Mouse (Mus musculus) adrenal gland (tissue): Measurements from ENCODE around the gene Serpini1.
"Not testable (repeated sequence)": the region's sequence is repeated elsewhere in the genome, so short reads cannot be mapped to it uniquely, and the experiment has no call there.

Experiments
- intact Hi-C: fragments of 180-260 bp; cut with DNase I; formaldehyde crosslinking; loops from one replicate; pipeline ENCODE4 v1.15.1; 2025

Serpini1 gene

DNA sequence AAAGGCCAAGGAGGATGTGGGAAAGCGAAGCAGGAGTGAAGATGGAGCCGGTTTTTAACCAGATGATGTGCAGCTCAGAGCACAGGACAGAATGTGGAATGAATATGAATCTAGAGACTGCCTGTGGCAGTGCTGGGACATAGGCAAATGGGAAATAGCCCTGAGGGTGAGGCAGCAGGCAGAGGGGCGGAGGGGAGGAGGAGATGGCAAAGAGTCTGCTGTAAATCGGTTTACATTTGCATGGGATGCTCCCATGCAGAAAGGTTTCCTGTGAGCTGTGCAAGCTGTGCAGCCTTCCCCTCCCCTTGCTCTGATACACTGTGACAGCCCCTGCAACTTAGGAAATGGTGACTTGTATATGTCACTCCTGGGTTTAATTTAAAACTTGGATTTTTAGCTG is 76.3 kb downstream of the Serpini1 start:
- intact Hi-C loops: no loop called here

DNA sequence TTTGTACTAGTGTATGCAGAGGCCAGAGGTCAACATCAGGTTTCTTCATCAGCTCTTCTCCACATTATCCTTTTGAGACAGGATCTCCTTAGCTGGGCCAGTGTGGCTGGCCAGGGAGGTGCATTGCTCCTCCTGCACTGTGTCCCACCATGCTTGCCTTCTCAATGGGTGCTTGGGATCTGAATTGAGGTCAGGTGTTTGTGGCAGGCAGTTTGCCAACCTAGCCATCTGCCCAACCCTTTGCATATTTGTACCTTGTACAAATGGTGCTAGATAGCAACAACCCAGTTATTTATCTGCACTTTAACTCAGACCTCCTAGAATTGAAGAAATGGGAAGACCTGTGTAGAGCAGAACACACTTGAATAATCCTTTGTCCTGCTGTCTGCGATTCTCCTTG is 78.3 kb downstream of the Serpini1 start:
- intact Hi-C loops: no loop called here

DNA sequence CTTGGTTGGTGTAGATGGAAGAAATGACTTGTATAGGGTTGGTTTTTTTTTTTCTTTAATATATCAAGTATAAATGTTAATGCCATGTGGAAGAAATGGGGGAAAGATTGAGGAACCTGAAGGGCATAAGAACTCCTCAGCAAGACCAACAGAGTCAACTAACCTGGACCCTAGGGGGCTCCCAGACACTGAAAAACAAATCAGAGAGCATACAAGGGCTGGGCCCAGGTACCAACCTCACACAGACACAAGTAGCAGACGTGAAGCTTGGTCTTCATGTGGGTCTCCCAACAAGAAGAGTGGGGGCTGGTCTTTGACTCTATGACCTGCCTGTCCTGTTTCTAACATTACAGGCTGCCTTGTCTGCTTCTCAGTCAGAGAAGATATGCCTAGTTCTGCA is 82.2 kb downstream of the Serpini1 start:
- intact Hi-C loops: no loop called here

DNA sequence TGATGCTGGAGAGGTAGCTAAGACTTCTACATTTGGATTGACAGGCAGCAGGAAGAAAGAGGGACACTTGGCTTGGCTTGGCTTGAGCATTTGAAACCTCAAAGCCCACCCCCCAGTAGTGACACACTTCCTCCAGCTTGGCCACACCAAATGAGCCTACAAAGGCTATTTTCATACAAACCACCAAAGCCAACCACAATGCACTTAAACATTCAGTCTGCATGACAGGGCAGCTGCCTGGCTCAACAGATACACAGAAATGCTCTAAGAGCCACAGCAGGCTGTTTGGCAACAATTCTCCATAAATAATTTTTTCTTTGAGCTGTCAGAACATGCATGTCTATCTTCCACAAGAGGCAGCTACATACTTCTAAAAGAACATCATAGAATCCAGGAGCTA is 90.2 kb downstream of the Serpini1 start:
- intact Hi-C loops: no loop called here

DNA sequence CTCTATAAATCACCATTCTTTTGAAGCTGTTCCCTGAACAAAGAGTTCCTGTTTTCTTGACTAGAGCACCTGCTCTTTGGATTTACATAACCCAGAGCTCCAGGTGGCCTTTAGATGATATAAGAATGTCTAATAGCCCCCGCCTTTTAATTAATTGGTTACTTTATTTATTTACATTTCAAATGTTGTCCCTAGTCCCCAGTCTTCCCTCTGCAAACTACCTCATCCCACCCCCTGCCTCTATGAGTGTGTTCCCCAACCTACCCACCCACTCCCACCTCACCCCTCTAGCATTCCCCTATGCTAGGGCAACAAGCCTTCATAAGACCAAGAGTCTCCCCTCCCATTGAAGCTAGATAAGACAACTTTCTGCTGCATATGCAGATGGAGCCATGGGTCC is 90.9 kb downstream of the Serpini1 start:
- intact Hi-C loops: no loop called here

DNA sequence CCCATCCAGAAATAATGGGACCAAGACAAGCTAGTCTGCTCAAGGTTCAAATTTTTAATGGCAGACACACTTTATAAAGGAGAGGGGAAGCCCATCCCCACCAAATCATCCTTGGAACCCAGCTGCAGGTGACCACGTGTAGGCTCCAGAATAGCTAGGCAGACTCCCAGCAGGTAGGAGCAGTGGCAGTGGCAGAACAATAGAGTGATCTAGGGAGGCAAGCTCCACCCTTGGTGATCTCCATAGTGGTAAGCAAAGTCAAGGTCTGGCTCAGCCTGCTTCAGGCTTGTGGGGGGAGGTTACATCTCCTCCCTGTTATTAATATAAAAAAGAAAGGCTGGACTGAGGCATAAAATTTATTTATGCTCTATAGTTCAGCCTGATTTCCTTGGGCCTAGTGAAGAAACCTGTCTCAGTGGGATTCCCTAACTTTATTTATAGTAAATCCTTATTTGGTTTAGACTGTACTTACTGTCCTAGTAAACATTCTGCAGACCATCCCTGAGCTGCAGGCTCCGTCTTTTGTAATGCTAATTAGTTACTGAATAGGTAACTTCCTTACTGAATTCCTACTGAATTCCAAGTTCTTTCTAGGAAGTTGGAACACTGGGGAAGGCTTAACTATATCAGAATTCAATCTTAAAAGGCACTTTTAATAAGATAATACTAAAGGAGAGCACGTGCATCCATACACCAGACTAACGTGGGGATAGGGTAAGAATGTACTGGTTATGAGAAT is 93.2 kb downstream of the Serpini1 start:
- intact Hi-C loops: not testable (repeated sequence)

DNA sequence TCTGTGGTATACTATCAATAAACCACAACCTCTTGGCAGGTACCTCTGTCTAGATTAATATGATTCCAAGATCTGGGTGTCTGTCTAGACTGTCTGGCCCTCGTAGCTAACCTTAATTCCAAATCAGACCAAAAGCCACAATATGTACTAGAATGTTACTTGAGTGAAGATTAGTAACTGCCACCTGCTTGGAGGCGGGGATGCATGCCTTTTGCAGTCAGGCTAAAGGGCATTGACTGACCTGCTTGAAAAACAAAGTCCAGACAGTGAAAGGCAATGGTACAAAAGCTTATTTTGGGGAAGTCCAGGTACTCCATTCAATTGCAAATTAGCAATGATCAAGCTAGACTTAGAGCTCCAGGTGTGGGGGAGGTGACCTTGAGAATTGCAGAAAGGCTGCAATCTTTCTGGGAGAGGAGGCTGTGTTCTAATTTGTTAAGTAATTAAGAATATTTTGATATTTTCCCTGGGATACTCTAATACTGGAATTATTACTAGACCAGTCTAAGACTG is 94.3 kb downstream of the Serpini1 start:
- intact Hi-C loops: no loop called here

DNA sequence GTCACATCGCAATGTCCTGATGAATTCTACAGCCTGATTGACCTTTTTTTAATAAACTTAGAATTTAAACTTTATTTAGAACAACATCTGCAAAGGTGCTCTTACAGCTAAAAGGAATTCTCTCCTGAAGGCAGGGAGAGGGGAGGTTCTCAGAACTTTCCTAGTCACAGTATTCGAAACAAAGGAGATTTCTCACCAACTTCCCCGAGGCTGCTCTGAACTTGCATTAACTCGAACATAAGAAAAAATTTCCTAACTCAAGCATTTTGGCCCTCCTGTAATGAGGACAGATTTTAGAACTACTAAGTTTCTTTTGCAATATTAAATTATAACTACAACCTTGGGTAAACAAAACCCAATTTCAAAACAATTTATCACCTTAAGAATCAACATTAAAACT is 96.6 kb downstream of the Serpini1 start:
- intact Hi-C loops: not testable (repeated sequence)

DNA sequence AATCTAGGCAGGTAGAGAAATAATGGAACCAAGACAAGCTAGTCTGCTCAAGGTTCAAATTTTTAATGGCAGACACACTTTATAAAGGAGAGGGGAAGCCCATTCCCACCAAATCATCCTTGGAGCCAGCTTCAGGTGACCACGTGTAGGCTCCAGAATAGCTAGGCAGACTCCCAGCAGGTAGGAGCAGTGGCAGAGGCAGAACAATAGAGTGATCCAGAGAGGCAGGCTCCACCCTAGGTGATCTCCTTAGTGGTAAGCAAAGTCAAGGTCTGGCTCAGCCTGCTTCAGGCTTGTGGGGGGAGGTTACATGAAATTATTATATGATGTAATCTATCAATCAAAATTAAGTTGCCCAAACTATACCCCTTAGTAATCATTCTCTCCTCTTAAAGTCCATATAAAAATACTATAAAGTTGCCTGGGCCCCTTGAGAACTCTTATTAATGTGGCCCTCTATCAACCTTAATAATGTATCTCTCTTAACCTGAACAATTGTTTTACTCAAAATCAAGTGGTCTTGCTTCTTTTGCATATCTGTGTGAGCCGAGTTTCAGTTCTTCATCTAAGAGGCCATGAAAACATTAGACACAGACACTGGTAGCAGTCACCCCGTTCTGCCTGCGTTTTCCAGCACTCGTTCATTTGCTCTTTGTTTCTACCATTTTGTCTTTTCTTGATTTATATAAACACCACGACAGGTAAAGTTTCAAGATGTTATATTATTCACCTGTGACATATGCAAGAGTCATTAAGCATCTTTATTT is 98.4 kb downstream of the Serpini1 start:
- intact Hi-C loops: no loop called here

DNA sequence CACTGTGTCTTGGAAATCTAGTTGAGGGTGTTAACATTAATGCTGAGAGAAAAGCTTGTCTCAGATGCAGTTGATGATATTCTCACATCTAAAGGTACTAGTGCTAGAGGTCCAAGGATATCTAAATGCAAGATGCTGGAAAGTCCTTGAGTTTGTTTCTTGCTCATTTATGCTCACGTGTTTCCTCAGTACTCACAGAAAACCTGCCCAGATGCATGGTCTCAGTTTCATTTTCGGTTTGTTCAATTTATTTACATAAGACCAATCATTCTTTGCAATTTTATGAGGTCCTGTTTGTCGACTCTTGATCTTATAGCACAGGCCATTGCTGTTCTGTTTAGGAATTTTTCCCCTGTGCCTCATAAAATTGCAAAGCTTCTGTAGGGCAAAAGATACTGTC is 109.6 kb downstream of the Serpini1 start:
- intact Hi-C loops: no loop called here

DNA sequence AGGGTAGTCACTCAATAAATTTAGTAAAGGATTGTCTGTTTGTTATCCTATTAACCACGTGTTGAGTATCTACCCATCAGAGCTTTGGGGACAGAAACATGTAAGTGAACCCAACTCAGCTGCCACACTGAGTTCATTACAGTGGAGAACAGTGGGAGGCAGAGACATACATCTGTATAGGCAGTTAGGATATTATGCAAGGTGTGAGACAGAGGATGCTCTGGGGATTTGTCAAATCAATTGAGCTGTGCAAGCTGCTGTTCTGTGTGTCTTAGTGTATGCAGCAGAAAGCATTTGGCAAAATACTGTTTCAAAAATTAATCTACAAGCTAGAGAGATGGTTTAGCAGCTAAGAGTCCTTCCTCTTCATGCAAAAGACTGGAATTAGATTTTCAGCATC is 113.1 kb downstream of the Serpini1 start:
- intact Hi-C loops: no loop called here

DNA sequence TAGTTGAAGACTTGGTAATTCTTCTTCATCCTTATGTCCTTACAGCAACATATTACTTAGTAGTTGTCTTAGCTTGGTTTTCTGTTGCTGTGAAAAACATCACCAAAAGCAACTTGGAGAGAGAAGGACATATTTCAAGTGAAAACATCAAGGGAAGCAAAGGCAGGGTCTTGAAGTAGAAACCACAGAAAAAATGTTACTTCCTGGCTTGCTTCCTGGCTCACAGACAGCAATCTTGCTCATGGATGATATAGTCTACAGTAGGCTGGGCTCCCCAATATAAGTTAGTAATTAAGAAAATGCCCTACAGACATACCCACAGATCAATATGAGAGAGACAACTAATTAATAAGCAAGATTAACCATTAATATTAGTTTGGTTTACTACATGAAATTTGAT is 125.5 kb downstream of the Serpini1 start:
- intact Hi-C loops: no loop called here

DNA sequence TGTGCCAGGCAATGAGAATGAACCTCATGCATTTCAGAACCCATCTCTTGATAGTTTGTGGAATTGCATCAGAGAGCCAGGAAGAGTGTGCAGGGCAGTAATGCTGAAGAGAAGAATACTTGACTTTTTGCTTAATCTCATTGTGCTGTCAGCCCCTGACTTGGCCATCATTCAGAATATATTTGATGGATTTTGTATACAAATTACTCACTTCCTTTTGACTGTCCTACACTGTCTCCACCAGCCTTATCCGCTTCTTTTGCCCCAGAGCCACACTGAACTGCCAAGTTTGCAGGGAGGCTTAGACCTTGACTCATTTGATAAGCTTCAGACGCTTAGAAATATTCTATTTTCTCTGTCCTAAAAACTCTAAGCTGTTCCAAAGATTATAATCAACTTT is 129.4 kb downstream of the Serpini1 start:
- intact Hi-C loops: no loop called here

DNA sequence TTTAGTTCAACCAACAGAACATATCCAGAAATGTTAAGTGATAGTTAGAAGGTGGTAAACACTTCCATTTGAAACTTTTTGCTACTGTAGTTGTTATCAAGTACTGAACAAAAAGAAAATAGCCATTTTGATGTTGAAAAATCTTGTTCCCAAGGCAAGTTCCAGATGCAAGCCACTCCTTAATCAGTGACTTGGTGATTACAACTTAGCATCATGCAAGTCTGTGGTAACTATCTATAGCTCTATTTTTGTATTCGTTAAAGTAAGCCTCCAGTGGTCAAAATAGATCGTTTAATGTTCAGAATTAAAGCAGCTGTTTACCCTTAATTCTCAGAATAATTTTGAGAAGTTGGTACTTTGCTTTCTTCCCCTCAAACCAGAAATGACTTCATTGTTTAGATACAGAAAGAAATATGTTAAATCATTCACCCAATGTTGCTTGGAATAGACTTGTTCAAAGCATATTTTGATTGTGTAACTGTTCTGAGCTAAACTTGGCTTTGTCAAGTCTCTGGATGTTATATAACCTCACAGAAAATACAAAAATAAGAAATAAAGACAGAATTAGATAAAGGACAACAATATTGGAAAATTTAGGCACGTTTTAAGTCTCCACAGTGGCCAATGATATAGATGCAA is 130.0 kb downstream of the Serpini1 start:
- intact Hi-C loops: no loop called here

DNA sequence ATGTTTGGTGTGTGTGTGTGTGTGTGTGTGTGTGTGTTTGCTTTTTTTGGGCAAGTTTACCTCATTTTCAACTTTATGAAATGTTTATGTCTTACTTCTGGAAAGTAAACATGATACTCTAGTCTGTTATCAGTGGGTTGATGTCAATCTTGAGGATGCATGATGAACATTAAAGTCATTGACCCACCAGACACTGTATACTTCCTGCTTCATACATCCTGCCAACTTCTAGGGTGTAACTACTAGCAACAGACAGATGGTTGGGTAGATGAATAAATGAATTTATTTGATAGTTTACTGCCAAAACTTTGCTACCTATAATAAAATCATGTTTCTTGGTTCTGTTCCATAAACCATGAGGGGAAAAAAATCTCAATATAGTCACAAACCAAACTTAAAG is 133.0 kb downstream of the Serpini1 start:
- intact Hi-C loops: no loop called here

DNA sequence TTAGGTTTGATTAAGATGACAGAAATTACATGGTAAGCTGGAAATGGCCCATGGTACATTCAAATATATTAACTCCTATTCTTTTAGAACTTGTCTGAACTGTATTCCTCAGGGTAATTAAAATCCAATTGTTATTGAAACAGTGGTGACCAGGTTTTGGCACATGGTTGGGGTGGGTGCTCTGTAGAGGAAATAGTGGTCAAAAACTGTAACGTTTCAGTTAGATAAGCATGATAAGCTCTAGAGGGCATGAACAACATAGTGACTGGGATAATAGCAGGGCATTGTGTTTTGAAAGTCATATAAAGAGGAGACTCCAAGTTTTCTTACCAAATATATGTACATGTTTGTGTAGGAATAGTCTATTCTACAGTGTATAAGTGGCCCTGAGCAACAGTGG is 134.7 kb downstream of the Serpini1 start:
- intact Hi-C loops: no loop called here
